Mouse (Mus musculus) B cell, adult (primary cell): Measurements from ENCODE around the gene Gorasp1. TPM values are rescaled to one million over a fixed set of nuclear protein-coding genes. Genes with fewer than 3 reads are reported as not detected.

Experiments used
- total RNA-seq: library from RNA; stranded (reverse); gene quantifications from 4 replicates; pipeline ENCODE4 v1.2.4, GENCODE M21; 2023; ENCODE audit not compliant: inconsistent age

Gene Gorasp1
- total RNA-seq: 6.8 to 12.8 TPM (median 11.0 TPM) in 4 replicates

DNA sequence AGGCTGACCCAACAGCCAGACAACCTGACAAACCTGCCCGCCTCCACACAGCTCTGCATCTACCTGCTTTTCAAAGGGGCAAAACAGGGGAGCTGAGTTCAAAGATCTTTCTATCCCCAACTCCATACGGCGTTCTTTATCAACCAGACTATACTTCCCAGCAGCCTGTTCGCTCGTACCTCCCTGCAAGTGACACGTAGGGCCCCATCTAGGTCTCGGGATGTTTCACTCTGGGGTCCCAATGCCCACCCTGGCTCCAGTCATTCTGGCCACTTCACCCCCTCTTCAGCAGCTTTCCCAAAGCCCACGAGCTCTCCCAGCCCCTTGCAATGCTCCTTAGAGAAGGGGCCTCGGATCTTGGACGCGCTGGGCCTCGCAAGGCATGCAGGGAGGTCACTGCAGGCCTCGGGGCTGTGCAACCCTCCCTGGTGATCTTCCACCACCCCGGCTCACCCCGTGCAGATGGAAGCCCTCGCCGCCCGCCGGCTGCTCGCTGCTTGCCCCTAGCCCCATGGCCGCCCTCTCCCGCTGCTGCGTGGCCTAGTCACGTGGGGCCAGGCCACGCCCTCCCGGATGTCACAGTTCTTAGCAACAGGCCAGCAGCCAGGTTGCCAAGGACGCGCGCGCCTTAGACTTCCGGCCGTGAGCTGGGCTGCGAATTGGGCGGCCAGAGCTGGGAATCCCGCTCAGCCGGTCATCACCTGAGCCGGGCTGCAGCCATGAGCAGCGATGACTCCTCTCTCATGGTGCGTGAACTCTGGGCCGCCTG, at the start of gene Gorasp1, which contains the start of gene Ttc21a:
Gorasp1 (minus strand) TSS at position 561 of the 769 bp plus-strand sequence.
Ttc21a (plus strand) TSS at position 602 of the 769 bp plus-strand sequence.

DNA sequence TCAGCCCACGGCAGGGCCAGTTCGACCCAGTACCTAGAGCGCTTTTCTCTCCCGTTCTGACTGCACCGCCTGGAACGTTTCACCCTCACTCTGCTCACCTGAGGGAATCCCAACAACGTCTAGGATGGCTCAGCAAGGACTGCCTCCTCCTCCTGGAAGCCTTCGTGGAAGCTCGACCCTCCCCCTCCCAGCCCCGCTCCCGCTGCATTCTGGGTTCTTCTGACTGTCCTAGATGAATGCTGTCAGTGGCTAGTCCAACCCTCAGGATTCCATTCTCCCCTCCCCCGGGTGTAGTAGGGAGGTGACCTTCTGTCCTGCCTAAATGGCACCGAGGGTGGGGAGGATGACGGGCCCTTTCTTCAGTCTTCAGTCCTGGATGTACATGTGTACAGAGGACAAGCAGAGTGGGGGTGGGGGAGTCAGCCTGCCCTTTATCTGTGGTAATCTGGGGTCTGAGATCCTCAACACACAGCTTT, 47.2 kb upstream of the Gorasp1 start, which contains the start of gene Csrnp1:
Csrnp1 (minus strand) TSS at position 123 of the 476 bp plus-strand sequence.

DNA sequence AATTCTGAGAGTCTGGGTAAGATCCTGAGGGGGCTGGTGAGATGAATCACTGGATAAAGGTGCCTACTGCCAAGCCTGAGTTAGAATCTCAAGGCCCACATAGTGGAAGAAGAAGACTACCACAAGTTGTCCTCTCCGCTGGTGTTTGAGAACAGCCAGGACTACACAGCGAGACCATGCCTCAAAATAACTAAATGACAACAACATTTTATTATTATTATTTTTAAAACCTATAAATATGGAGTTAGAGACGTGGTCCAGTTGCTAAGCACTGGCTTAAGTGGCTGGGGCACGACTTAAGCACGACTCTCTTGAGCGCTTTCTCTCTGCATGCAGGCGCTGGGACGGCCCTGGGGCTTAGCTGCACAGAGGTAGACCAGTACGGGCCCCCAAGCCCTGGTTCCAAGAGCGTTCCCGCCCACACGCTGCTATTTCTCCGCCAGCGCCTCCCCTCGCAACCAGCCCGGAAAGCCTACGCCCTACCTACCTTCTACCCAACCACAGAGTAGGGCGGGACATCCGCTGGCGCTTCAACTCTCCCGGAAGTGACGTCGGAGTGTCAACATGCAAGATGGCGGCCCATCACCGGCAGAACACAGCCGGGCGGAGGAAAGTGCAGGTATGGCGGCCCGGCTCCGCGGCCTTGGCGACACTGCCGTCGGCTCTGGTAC, 42.9 kb downstream of the Gorasp1 start, which contains the start of gene Wdr48:
Wdr48 (plus strand) TSS at position 540 of the 671 bp plus-strand sequence.

Other genes with a start within 250 kb of the Gorasp1 start
- not detected in 4 replicates for gene Scn10a, start 218.2 kb downstream of the Gorasp1 start, total RNA-seq
- gene Scn11a, start 112.1 kb downstream of the Gorasp1 start, total RNA-seq: not detected in 4 replicates
- gene Wdr48, start 42.7 kb downstream of the Gorasp1 start, total RNA-seq: 61.0 to 84.5 TPM (median 72.6 TPM) in 4 replicates
- gene Ttc21a, start within 50 bp of the Gorasp1 start, total RNA-seq: not detected in 4 replicates
- gene Csrnp1, start 47.1 kb upstream of the Gorasp1 start, total RNA-seq: 318 to 341 TPM (median 335 TPM) in 4 replicates
- 0.18 TPM in 2 of 4 replicates, not detected in the others for gene Xirp1, start 86.0 kb upstream of the Gorasp1 start, total RNA-seq
- 0.13 to 0.18 TPM (median 0.15 TPM) in 3 of 4 replicates, not detected in the other for gene Cx3cr1, start 132.3 kb upstream of the Gorasp1 start, total RNA-seq
- not detected in 4 replicates for gene Ccr8, start 154.5 kb upstream of the Gorasp1 start, total RNA-seq
- gene Slc25a38, start 172.8 kb upstream of the Gorasp1 start, total RNA-seq: 32.0 to 35.3 TPM (median 33.4 TPM) in 4 replicates
- 2,074 to 2,466 TPM (median 2,211 TPM) in 4 replicates for gene Rpsa, start 190.1 kb upstream of the Gorasp1 start, total RNA-seq
- not detected in 4 replicates for gene Mobp, start 212.1 kb upstream of the Gorasp1 start, total RNA-seq